Comparison of ENCODE assay signal across 8 mouse cellular contexts in genomic region chr10:128369599-128369998, GRCm38 (mm10). TPM values are rescaled to one million over a fixed set of nuclear protein-coding genes. Genes with fewer than 3 reads are reported as not detected.
DNase-seq lines count a peak whose midpoint lies in the region; ATAC-seq and TF ChIP-seq lines count a peak whose summit lies in the region.

No protein-coding gene starts in this region.

- H3K36me3 ChIP-seq in heart, embryonic 12.5 days, result peaks cover 10% of the 10 kb centered on the region
- H3K36me3 ChIP-seq in MEL (ENCODE audit: control insufficient read depth in 1 of 2, insufficient read depth in 2 of 2, low read length in 2 of 2), result peaks cover 0 to 13% of the 10 kb centered on the region in 2 experiments; a peak in 3 of 4 replicates
- H3K36me3 ChIP-seq in hindbrain, embryonic 10.5 days, result peaks cover 11% of the 10 kb centered on the region
- peaks cover 16% of the 10 kb centered on the region for H3K36me3 ChIP-seq in midbrain, embryonic 10.5 days

- no peaks in the 10 kb centered on the region for H3K27me3 ChIP-seq in heart, embryonic 12.5 days (replicated peaks)
- H3K27me3 ChIP-seq in MEL (ENCODE audit: control insufficient read depth in 1 of 2, insufficient read depth in 2 of 2, low read length in 2 of 2), result no peaks in the 10 kb centered on the region
- H3K27me3 ChIP-seq in hindbrain, embryonic 10.5 days (ENCODE audit: insufficient read depth, poor library complexity, severe bottlenecking), result no peaks in the 10 kb centered on the region
- no peaks in the 10 kb centered on the region for H3K27me3 ChIP-seq in midbrain, embryonic 10.5 days (ENCODE audit: low read depth, poor library complexity, severe bottlenecking)

- peak overlapping the region; percentile 87 for H3K27ac ChIP-seq in heart, embryonic 12.5 days (ENCODE audit: poor library complexity, severe bottlenecking)
- peak overlapping the region; percentile 83 for H3K27ac ChIP-seq in MEL (ENCODE audit: control insufficient read depth, low read depth, low read length)
- H3K27ac ChIP-seq in hindbrain, embryonic 10.5 days, result peak overlapping the region; percentile 89
- H3K27ac ChIP-seq in midbrain, embryonic 10.5 days (replicated peaks), result peak overlapping the region; percentile 85

- no peak for DNase-seq in heart, adult 9 months (ENCODE audit: low spot score in 2 of 2)
- DNase-seq in MEL (ENCODE audit: low read depth, low spot score), result no peak
- no peak for DNase-seq in hindbrain, embryonic 10.5 days (ENCODE audit: low spot score)
- DNase-seq in midbrain, embryonic 10.5 days (ENCODE audit: low spot score), result no peak
- no peak for DNase-seq in urinary bladder, adult 2 months (ENCODE audit: low spot score)
- no peak for DNase-seq in ovary, postnatal 10 days (ENCODE audit: low spot score)
- no peak for DNase-seq in gastrocnemius, postnatal 14 days

- TF ChIP-seq EP300 in MEL (IDR thresholded peaks at IDR 0.05; ENCODE audit: low read depth in 1 of 2, low read length in 2 of 2), result no peak

- no peak for TF ChIP-seq RAD21 in MEL (IDR thresholded peaks at IDR 0.05; ENCODE audit: low read depth, low read length)

- peaks cover 2% of the 10 kb centered on the region; the same call in 1 of the 2 replicates for H3K79me2 ChIP-seq in MEL (ENCODE audit: control insufficient read depth, insufficient read depth, low read length, poor library complexity)

- 79% methylated on average over 6 of the region's 6 CpGs for WGBS in heart, embryonic 12.5 days
- WGBS in hindbrain, embryonic 10.5 days, result 85% methylated on average over 6 of the region's 6 CpGs
- WGBS in midbrain, embryonic 10.5 days, result 77% methylated on average over 6 of the region's 6 CpGs

- no peak for TF ChIP-seq CTCF in MEL (IDR thresholded peaks at IDR 0.05 in 2 of 3, conservative IDR thresholded peaks at IDR 0.05 in 1 of 3; ENCODE audit: control insufficient read depth in 1 of 3, insufficient read depth in 1 of 3, low read depth in 2 of 3, low read length in 3 of 3, poor library complexity in 1 of 3, severe bottlenecking in 1 of 3)

- peak overlapping the region; percentile 90 for H3K4me2 ChIP-seq in heart, embryonic 12.5 days

- peak overlapping the region; percentile 77; the same call in 1 of the 2 replicates for H3K9ac ChIP-seq in heart, embryonic 12.5 days
- H3K9ac ChIP-seq in MEL (ENCODE audit: control insufficient read depth, low read depth, low read length, poor library complexity, severe bottlenecking), result peak overlapping the region; percentile 87

- H3K9me3 ChIP-seq in heart, embryonic 12.5 days (replicated peaks), result 0 out of 2 replicates have a peak, but pooled peaks cover 2% of the 10 kb centered on the region
- H3K9me3 ChIP-seq in MEL (replicated peaks; ENCODE audit: insufficient read depth, low read length), result no peaks in the 10 kb centered on the region
- no peaks in the 10 kb centered on the region for H3K9me3 ChIP-seq in hindbrain, embryonic 10.5 days
- H3K9me3 ChIP-seq in midbrain, embryonic 10.5 days (replicated peaks), result no peaks in the 10 kb centered on the region

- no peak for TF ChIP-seq POLR2A in MEL (IDR thresholded peaks at IDR 0.05; ENCODE audit: control insufficient read depth in 1 of 2, insufficient read depth in 1 of 2, low read depth in 1 of 2, low read length in 2 of 2, poor library complexity in 1 of 2)

- no peak for ATAC-seq in heart, embryonic 12.5 days (ENCODE audit: insufficient number of reproducible peaks, low FRiP score)

- peak overlapping the region; percentile 68; the same call in 1 of the 2 replicates for H3K4me3 ChIP-seq in heart, embryonic 12.5 days
- H3K4me3 ChIP-seq in MEL (ENCODE audit: control insufficient read depth in 1 of 2, insufficient read depth in 1 of 2, low read depth in 2 of 2, low read length in 2 of 2), result peak overlapping the region; percentile 52 to 63
- peak overlapping the region; percentile 80 for H3K4me3 ChIP-seq in hindbrain, embryonic 10.5 days
- H3K4me3 ChIP-seq in midbrain, embryonic 10.5 days, result peak overlapping the region; percentile 82

- intact Hi-C loops in gastrocnemius, postnatal 14 days (cut with DNase I; ENCODE audit: low total_unique reads), result loop anchor here (5.0 kb wide), 1 partner anchor 88 kb away; the partner anchor contains the start of gene Smarcc2

- H3K4me1 ChIP-seq in heart, embryonic 12.5 days (replicated peaks), result peaks cover 23% of the 10 kb centered on the region
- H3K4me1 ChIP-seq in MEL (ENCODE audit: control insufficient read depth in 1 of 2, insufficient read depth in 2 of 2, low read length in 2 of 2), result peaks cover 11 to 18% of the 10 kb centered on the region in 2 experiments
- H3K4me1 ChIP-seq in hindbrain, embryonic 10.5 days (replicated peaks), result peaks cover 25% of the 10 kb centered on the region
- H3K4me1 ChIP-seq in midbrain, embryonic 10.5 days, result peaks cover 27% of the 10 kb centered on the region

TF ChIP-seq in MEL, 35 proteins besides CTCF, POLR2A, EP300 and RAD21 (continues in another document):
- TF ChIP-seq ZC3H11A (IDR thresholded peaks at IDR 0.05; ENCODE audit: low read depth, low read length), result no peak
- no peak for TF ChIP-seq ELF1 (IDR thresholded peaks at IDR 0.05; ENCODE audit: low read depth, low read length)
- no peak for TF ChIP-seq MAX (IDR thresholded peaks at IDR 0.05; ENCODE audit: low read length)
- no peak for TF ChIP-seq BHLHE40 (IDR thresholded peaks at IDR 0.05; ENCODE audit: borderline replicate concordance, low read depth, low read length)
- TF ChIP-seq MXI1 (IDR thresholded peaks at IDR 0.05; ENCODE audit: low read depth, low read length), result no peak
- no peak for TF ChIP-seq MAZ (IDR thresholded peaks at IDR 0.05; ENCODE audit: low read depth, low read length)
- no peak for TF ChIP-seq ETS1 (IDR thresholded peaks at IDR 0.05; ENCODE audit: low read depth, low read length)
- no peak for TF ChIP-seq TBP (IDR thresholded peaks at IDR 0.05; ENCODE audit: low read depth, low read length)
- no peak for TF ChIP-seq ZMIZ1 (IDR thresholded peaks at IDR 0.05; ENCODE audit: low read depth, low read length)
- TF ChIP-seq RCOR1 (IDR thresholded peaks at IDR 0.05; ENCODE audit: low read depth, low read length), result no peak
- TF ChIP-seq POLR2AphosphoS2 (IDR thresholded peaks at IDR 0.05; ENCODE audit: low read length), result no peak
- no peak for TF ChIP-seq SMC3 (IDR thresholded peaks at IDR 0.05; ENCODE audit: low read depth, low read length)
- no peak for TF ChIP-seq HCFC1 (IDR thresholded peaks at IDR 0.05; ENCODE audit: low read depth, low read length)

RNA-seq across cellular contexts. Expression of gene Coq10a, which starts 0.8 kb away (rescaled TPM):
- polyA plus RNA-seq in heart, embryonic 12.5 days (2016; fragmentation: Nextera tagmentation; extraction: Ambion mirVana), result 15.9 and 16.2 TPM in 2 replicates
- 6.8 and 7.7 TPM in 2 replicates for total RNA-seq in MEL (2012; rRNA removed)
- 10 to 100 TPM in 1 of 2 experiments, not detected in 1; 14.1 TPM for polyA plus RNA-seq in MEL (2012; ENCODE audit: insufficient read depth in 1 of 2, insufficient read length in 2 of 2, low read depth in 1 of 2, low replicate concordance in 2 of 2, missing spikeins in 1 of 2)
- 14.5 and 21.6 TPM in 2 replicates for polyA plus RNA-seq in hindbrain, embryonic 10.5 days (2016; fragmentation: Nextera tagmentation; extraction: Ambion mirVana)
- 13.2 and 18.8 TPM in 2 replicates for polyA plus RNA-seq in midbrain, embryonic 10.5 days (2016; fragmentation: Nextera tagmentation; extraction: Ambion mirVana)
- 63.6 and 66.9 TPM in 2 replicates for polyA plus RNA-seq in urinary bladder, adult 2 months (2012; rRNA removed)
- total RNA-seq in gastrocnemius, postnatal 14 days (2021), result 100 to 1,000 TPM; 257 to 331 TPM

RNA-seq across cellular contexts. Expression of gene Ankrd52, which starts 7.3 kb away (rescaled TPM):
- polyA plus RNA-seq in heart, embryonic 12.5 days (2016; fragmentation: Nextera tagmentation; extraction: Ambion mirVana), result 10.6 and 11.3 TPM in 2 replicates
- 9.5 and 10.0 TPM in 2 replicates for total RNA-seq in MEL (2012; rRNA removed)
- 10 to 100 TPM in 1 of 2 experiments, not detected in 1; 39.9 TPM for polyA plus RNA-seq in MEL (2012; ENCODE audit: insufficient read depth in 1 of 2, insufficient read length in 2 of 2, low read depth in 1 of 2, low replicate concordance in 2 of 2, missing spikeins in 1 of 2)
- 9.6 and 10.3 TPM in 2 replicates for polyA plus RNA-seq in hindbrain, embryonic 10.5 days (2016; fragmentation: Nextera tagmentation; extraction: Ambion mirVana)
- polyA plus RNA-seq in midbrain, embryonic 10.5 days (2016; fragmentation: Nextera tagmentation; extraction: Ambion mirVana), result 9.0 and 9.2 TPM in 2 replicates
- polyA plus RNA-seq in urinary bladder, adult 2 months (2012; rRNA removed), result 19.9 and 26.5 TPM in 2 replicates
- 10 to 100 TPM; 53.7 to 54.8 TPM for total RNA-seq in gastrocnemius, postnatal 14 days (2021)

RNA-seq across cellular contexts. Expression of gene Slc39a5, which starts 31.4 kb away (rescaled TPM):
- 0.28 and 0.42 TPM in 2 replicates for polyA plus RNA-seq in heart, embryonic 12.5 days (2016; fragmentation: Nextera tagmentation; extraction: Ambion mirVana)
- not detected in 2 replicates for total RNA-seq in MEL (2012; rRNA removed)
- not detected for polyA plus RNA-seq in MEL (2012; ENCODE audit: insufficient read depth in 1 of 2, insufficient read length in 2 of 2, low read depth in 1 of 2, low replicate concordance in 2 of 2, missing spikeins in 1 of 2)
- 0.55 TPM in 1 of 2 replicates, not detected in the other for polyA plus RNA-seq in hindbrain, embryonic 10.5 days (2016; fragmentation: Nextera tagmentation; extraction: Ambion mirVana)
- polyA plus RNA-seq in midbrain, embryonic 10.5 days (2016; fragmentation: Nextera tagmentation; extraction: Ambion mirVana), result 0.06 and 0.19 TPM in 2 replicates
- not detected in 2 replicates for polyA plus RNA-seq in urinary bladder, adult 2 months (2012; rRNA removed)
- not detected for total RNA-seq in gastrocnemius, postnatal 14 days (2021)

RNA-seq across cellular contexts. Expression of gene Cs, which starts 32.1 kb away (rescaled TPM):
- 418 and 430 TPM in 2 replicates for polyA plus RNA-seq in heart, embryonic 12.5 days (2016; fragmentation: Nextera tagmentation; extraction: Ambion mirVana)
- 161 and 187 TPM in 2 replicates for total RNA-seq in MEL (2012; rRNA removed)
- 100 to 1,000 TPM; 133 to 256 TPM for polyA plus RNA-seq in MEL (2012; ENCODE audit: insufficient read depth in 1 of 2, insufficient read length in 2 of 2, low read depth in 1 of 2, low replicate concordance in 2 of 2, missing spikeins in 1 of 2)
- polyA plus RNA-seq in hindbrain, embryonic 10.5 days (2016; fragmentation: Nextera tagmentation; extraction: Ambion mirVana), result 231 and 232 TPM in 2 replicates
- 237 and 248 TPM in 2 replicates for polyA plus RNA-seq in midbrain, embryonic 10.5 days (2016; fragmentation: Nextera tagmentation; extraction: Ambion mirVana)
- polyA plus RNA-seq in urinary bladder, adult 2 months (2012; rRNA removed), result 138 and 150 TPM in 2 replicates
- 100 to 1,000 TPM; 571 to 668 TPM for total RNA-seq in gastrocnemius, postnatal 14 days (2021)

RNA-seq across cellular contexts. Expression of gene Nabp2, which starts 41.7 kb away (rescaled TPM):
- 57.3 and 57.9 TPM in 2 replicates for polyA plus RNA-seq in heart, embryonic 12.5 days (2016; fragmentation: Nextera tagmentation; extraction: Ambion mirVana)
- total RNA-seq in MEL (2012; rRNA removed), result 33.7 and 39.9 TPM in 2 replicates
- 100 to 1,000 TPM; 166 to 249 TPM for polyA plus RNA-seq in MEL (2012; ENCODE audit: insufficient read depth in 1 of 2, insufficient read length in 2 of 2, low read depth in 1 of 2, low replicate concordance in 2 of 2, missing spikeins in 1 of 2)
- 144 and 147 TPM in 2 replicates for polyA plus RNA-seq in hindbrain, embryonic 10.5 days (2016; fragmentation: Nextera tagmentation; extraction: Ambion mirVana)
- polyA plus RNA-seq in midbrain, embryonic 10.5 days (2016; fragmentation: Nextera tagmentation; extraction: Ambion mirVana), result 149 and 151 TPM in 2 replicates
- 47.2 and 50.1 TPM in 2 replicates for polyA plus RNA-seq in urinary bladder, adult 2 months (2012; rRNA removed)
- total RNA-seq in gastrocnemius, postnatal 14 days (2021), result 10 to 100 TPM; 48.2 to 51.8 TPM
